Mouse (Mus musculus): Measurements from ENCODE around the gene Rpl10a. TPM values are rescaled to one million over a fixed set of nuclear protein-coding genes. Genes with fewer than 3 reads are reported as not detected.
"Not testable (repeated sequence)": the region's sequence is repeated elsewhere in the genome, so short reads cannot be mapped to it uniquely, and the experiment has no call there.

Gene Rpl10a
- total and polyA plus RNA-seq, 3 experiments: 2,044 to 2,803 TPM; not detected in 1

DNA sequence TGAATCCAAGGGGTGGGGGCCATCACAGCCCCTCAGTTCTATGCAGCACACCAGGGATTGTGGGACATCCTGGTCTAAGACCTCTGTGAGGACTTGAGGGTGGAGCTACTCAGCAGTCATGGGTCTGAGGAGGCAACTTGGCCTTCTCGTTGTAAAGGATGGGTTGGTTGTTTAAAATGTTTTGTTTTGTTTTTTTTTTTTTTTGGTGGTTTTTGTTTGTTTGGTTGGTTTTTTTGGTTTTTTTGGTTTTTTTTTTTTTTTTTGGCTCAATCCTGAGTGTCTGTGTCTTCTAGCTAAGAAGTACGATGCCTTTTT, 1.9 kb downstream of the Rpl10a start:
- no peaks in the 10 kb centered on the region for H3K9me3 ChIP-seq (replicated peaks; ENCODE audit: insufficient read depth, low read length)
- TF ChIP-seq NELFE (IDR thresholded peaks at IDR 0.05; ENCODE audit: low read depth, low read length) (no peak), CHD1 (IDR thresholded peaks at IDR 0.05; ENCODE audit: low read depth, low read length) (peak; percentile 78; the same call in 1 of the 2 replicates), ZNF384 (IDR thresholded peaks at IDR 0.05; ENCODE audit: low read depth, low read length) (0 out of 2 replicates have a peak, but pooled peaks have one; percentile 13), KAT2A (conservative IDR thresholded peaks at IDR 0.05; ENCODE audit: low read depth, low read length) (no peak)
- H3K4me1 ChIP-seq (ENCODE audit: control insufficient read depth in 1 of 2, insufficient read depth in 2 of 2, low read length in 2 of 2): peaks cover 0 to 8% of the 10 kb centered on the region in 2 experiments; a peak in 1 of 4 replicates
- H3K27me3 ChIP-seq (ENCODE audit: control insufficient read depth in 1 of 2, insufficient read depth in 2 of 2, low read length in 2 of 2): no peaks in the 10 kb centered on the region
- peaks cover 4 to 5% of the 10 kb centered on the region in 2 experiments; a peak in 3 of 4 replicates for H3K36me3 ChIP-seq (ENCODE audit: control insufficient read depth in 1 of 2, insufficient read depth in 2 of 2, low read length in 2 of 2)
- peaks cover 24% of the 10 kb centered on the region for H3K79me2 ChIP-seq (ENCODE audit: control insufficient read depth, insufficient read depth, low read length, poor library complexity)
- H3K4me3 ChIP-seq (ENCODE audit: control insufficient read depth in 1 of 2, insufficient read depth in 1 of 2, low read depth in 2 of 2, low read length in 2 of 2): peak overlapping the region; percentile 94 to 96
- no peak for DNase-seq (ENCODE audit: low read depth, low spot score)
- H3K9ac ChIP-seq (ENCODE audit: control insufficient read depth, low read depth, low read length, poor library complexity, severe bottlenecking): peak overlapping the region; percentile 99
- H3K27ac ChIP-seq (ENCODE audit: control insufficient read depth, low read depth, low read length): peak overlapping the region; percentile 91

DNA sequence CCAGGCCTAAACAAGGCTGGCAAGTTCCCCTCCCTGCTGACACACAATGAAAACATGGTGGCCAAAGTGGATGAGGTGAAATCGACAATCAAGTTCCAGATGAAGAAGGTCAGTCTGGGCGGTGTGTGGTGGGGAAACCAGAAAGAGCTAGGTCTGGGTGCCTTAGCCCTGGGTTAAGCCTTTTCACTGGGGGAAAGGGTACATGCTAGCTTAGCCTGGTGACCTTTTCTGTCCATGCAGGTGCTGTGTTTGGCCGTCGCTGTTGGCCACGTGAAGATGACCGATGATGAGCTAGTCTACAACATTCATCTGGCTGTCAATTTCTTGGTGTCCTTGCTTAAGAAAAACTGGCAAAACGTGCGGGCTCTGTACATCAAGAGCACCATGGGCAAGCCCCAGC, 2.3 kb downstream of the Rpl10a start:
- Histone ChIP-seq H3K27ac (ENCODE audit: control insufficient read depth, low read depth, low read length) (peak overlapping the region; percentile 91), H3K79me2 (ENCODE audit: control insufficient read depth, insufficient read depth, low read length, poor library complexity) (peaks cover 24% of the 10 kb centered on the region), H3K4me3 (ENCODE audit: control insufficient read depth in 1 of 2, insufficient read depth in 1 of 2, low read depth in 2 of 2, low read length in 2 of 2) (peak overlapping the region; percentile 94 to 96; a peak in 3 of 4 replicates), H3K9ac (ENCODE audit: control insufficient read depth, low read depth, low read length, poor library complexity, severe bottlenecking) (peak overlapping the region; percentile 99)
- H3K36me3 ChIP-seq (ENCODE audit: control insufficient read depth in 1 of 2, insufficient read depth in 2 of 2, low read length in 2 of 2); DNase-seq (ENCODE audit: low read depth, low spot score); H3K27me3 ChIP-seq (ENCODE audit: control insufficient read depth in 1 of 2, insufficient read depth in 2 of 2, low read length in 2 of 2); H3K9me3 ChIP-seq (replicated peaks; ENCODE audit: insufficient read depth, low read length); H3K4me1 ChIP-seq (ENCODE audit: control insufficient read depth in 1 of 2, insufficient read depth in 2 of 2, low read length in 2 of 2): not testable (repeated sequence)
- TF ChIP-seq CHD1 (IDR thresholded peaks at IDR 0.05; ENCODE audit: low read depth, low read length): 0 out of 2 replicates have a peak, but pooled peaks have one; percentile 20

DNA sequence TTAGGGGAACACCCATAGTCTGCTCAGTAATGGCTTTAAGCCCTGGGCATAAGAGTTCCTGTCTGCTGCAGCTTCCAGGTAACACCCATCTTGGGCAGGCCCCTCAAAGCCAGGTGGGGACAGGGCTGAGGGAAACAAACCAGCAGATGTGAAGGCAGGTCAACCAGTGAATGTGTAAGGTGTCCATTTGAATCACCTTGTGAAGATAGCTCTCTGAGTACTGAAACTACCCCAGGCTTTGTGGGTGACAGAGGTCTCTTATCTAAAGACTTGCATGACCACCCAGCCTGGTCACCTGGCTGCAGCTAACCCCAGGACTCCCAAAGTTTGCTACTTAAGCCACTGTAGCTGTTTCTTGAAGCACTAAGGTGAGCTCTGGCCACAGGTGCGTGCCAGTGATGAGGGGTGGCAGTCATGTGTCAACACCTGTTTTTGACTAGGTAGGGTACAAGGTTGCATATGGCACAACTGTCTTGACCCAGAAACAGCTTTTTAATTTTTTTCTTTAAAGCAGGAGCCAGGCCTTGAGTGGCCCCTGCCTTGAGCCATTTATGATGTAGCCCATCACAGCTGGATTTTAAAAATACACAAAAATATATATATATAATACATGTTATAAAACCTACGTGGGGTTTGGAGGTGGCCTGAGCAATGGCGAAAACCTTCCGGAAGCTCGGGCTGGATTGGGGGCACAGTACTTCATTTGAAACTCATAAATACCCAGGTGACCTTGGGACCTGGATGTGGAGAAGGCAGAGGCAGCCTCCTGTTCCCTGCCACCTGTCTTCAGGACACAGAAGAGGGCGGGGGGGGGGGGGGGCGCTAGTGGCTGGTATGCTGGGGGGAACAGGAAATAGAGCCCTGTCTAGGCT, 3.2 kb downstream of the Rpl10a start:
- TF ChIP-seq ETS1 (IDR thresholded peaks at IDR 0.05; ENCODE audit: low read depth, low read length) (0 out of 2 replicates have a peak, but pooled peaks have one; percentile 8), SMC3 (IDR thresholded peaks at IDR 0.05; ENCODE audit: low read depth, low read length) (peak; percentile 13; the same call in 1 of the 2 replicates), KAT2A (conservative IDR thresholded peaks at IDR 0.05; ENCODE audit: low read depth, low read length) (no peak), POLR2AphosphoS2 (IDR thresholded peaks at IDR 0.05; ENCODE audit: low read length) (peak; percentile 98), CHD2 (IDR thresholded peaks at IDR 0.05; ENCODE audit: low read length) (peak; percentile 63), ZMIZ1 (IDR thresholded peaks at IDR 0.05; ENCODE audit: low read depth, low read length) (peak; percentile 89), POLR2A (IDR thresholded peaks at IDR 0.05; ENCODE audit: control insufficient read depth in 1 of 2, insufficient read depth in 1 of 2, low read depth in 1 of 2, low read length in 2 of 2, poor library complexity in 1 of 2) (peak; percentile 52 to 79; a peak in 3 of 4 replicates), MYB (IDR thresholded peaks at IDR 0.05; ENCODE audit: low read depth, low read length) (no peak), RCOR1 (IDR thresholded peaks at IDR 0.05; ENCODE audit: low read depth, low read length) (no peak)
- Histone ChIP-seq H3K36me3 (ENCODE audit: control insufficient read depth in 1 of 2, insufficient read depth in 2 of 2, low read length in 2 of 2) (peaks cover 4 to 5% of the 10 kb centered on the region in 2 experiments; a peak in 3 of 4 replicates), H3K27me3 (ENCODE audit: control insufficient read depth in 1 of 2, insufficient read depth in 2 of 2, low read length in 2 of 2) (no peaks in the 10 kb centered on the region), H3K79me2 (ENCODE audit: control insufficient read depth, insufficient read depth, low read length, poor library complexity) (peaks cover 24% of the 10 kb centered on the region), H3K4me1 (ENCODE audit: control insufficient read depth in 1 of 2, insufficient read depth in 2 of 2, low read length in 2 of 2) (peaks cover 0 to 8% of the 10 kb centered on the region in 2 experiments; a peak in 1 of 4 replicates), H3K27ac (ENCODE audit: control insufficient read depth, low read depth, low read length) (peak overlapping the region; percentile 11; the same call in 1 of the 2 replicates), H3K9ac (ENCODE audit: control insufficient read depth, low read depth, low read length, poor library complexity, severe bottlenecking) (peak overlapping the region; percentile 99), H3K4me3 (ENCODE audit: control insufficient read depth in 1 of 2, insufficient read depth in 1 of 2, low read depth in 2 of 2, low read length in 2 of 2) (peak overlapping the region in 1 of 2 experiments; percentile 96; a peak in 2 of 4 replicates), H3K9me3 (replicated peaks; ENCODE audit: insufficient read depth, low read length) (no peaks in the 10 kb centered on the region)
- peak; percentile 58 for DNase-seq (ENCODE audit: low read depth, low spot score)
